Mouse (Mus musculus): ENCODE measurements around the gene Pex16. TPM values are rescaled to one million over a fixed set of nuclear protein-coding genes. Genes with fewer than 3 reads are reported as not detected.

Gene Pex16
- total and polyA plus RNA-seq, 3 experiments: 41.9 to 52.5 TPM; not detected in 1

DNA sequence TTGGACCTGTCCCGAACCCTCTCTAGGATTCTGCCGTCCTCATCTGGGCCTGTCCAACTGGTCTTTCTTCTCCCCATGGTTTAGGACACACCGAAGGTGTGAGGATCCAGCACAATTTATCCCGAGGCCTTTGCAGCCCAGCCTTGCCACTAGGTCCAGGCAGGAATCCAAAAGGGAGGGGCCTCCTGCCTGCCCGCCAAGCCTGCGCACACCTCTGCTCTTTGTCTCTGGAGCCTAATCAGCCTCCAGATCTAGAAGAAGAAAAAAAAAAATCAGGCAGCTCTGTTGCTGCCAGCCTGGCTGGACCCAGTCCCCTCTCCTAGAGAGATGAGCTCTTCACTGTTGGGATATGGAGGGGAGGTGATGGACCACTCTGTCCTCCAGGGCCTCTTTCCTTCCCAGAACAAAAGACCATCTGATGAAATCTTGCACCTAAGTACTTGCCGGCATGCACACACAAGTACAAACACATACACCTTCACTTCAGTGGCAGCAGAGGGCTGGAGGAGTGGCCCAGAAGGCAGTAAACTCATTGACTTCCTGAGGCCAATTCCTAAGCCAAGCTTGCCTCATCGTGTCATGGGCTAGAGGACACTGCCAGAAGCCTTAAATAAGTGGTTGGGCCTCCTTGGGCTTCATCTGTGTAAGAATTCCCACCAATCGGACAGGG lies 1.6 kb upstream of the Pex16 start:
- TF ChIP-seq NRF1 (IDR thresholded peaks at IDR 0.05; ENCODE audit: insufficient read depth, low read depth, low read length, poor library complexity, severe bottlenecking) (peak; percentile 35; the same call in 1 of the 2 replicates), ZNF384 (IDR thresholded peaks at IDR 0.05; ENCODE audit: low read depth, low read length) (peak; percentile 70), NELFE (IDR thresholded peaks at IDR 0.05; ENCODE audit: low read depth, low read length) (no peak)
- H3K27ac ChIP-seq (ENCODE audit: control insufficient read depth, low read depth, low read length): no peak overlapping the region
- no peak overlapping the region for H3K9ac ChIP-seq (ENCODE audit: control insufficient read depth, low read depth, low read length, poor library complexity, severe bottlenecking)
- H3K4me3 ChIP-seq (ENCODE audit: control insufficient read depth in 1 of 2, insufficient read depth in 1 of 2, low read depth in 2 of 2, low read length in 2 of 2): no peak overlapping the region
- no peaks in the 10 kb centered on the region for H3K27me3 ChIP-seq (ENCODE audit: control insufficient read depth in 1 of 2, insufficient read depth in 2 of 2, low read length in 2 of 2)
- H3K36me3 ChIP-seq (ENCODE audit: control insufficient read depth in 1 of 2, insufficient read depth in 2 of 2, low read length in 2 of 2): no peaks in the 10 kb centered on the region
- H3K9me3 ChIP-seq (replicated peaks; ENCODE audit: insufficient read depth, low read length): no peaks in the 10 kb centered on the region
- H3K79me2 ChIP-seq (ENCODE audit: control insufficient read depth, insufficient read depth, low read length, poor library complexity): peaks cover 5% of the 10 kb centered on the region
- H3K4me1 ChIP-seq (ENCODE audit: control insufficient read depth in 1 of 2, insufficient read depth in 2 of 2, low read length in 2 of 2): peaks cover 0 to 12% of the 10 kb centered on the region in 2 experiments; a peak in 2 of 4 replicates
- DNase-seq (ENCODE audit: low read depth, low spot score): no peak

DNA sequence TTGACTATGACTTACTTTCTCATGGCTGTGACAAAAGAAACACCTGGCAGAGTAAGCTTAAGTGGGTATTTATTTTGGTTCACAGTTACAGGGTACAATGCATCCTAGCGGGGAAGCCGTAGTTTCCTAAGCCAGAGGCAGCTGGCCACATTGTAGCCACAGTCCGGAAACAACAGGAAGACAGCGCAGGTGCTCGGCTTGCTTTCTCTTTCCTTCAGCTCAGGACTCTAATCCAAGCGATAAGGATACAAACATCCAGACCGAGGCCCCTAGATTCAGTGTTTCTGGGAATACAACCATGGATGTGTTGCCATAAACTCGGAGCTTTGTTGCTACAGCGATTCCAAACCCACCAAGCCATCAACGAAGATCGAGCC lies 1.1 kb upstream of the Pex16 start:
- Histone ChIP-seq H3K9me3 (replicated peaks; ENCODE audit: insufficient read depth, low read length) (no peaks in the 10 kb centered on the region), H3K27me3 (ENCODE audit: control insufficient read depth in 1 of 2, insufficient read depth in 2 of 2, low read length in 2 of 2) (no peaks in the 10 kb centered on the region), H3K36me3 (ENCODE audit: control insufficient read depth in 1 of 2, insufficient read depth in 2 of 2, low read length in 2 of 2) (no peaks in the 10 kb centered on the region), H3K4me3 (ENCODE audit: control insufficient read depth in 1 of 2, insufficient read depth in 1 of 2, low read depth in 2 of 2, low read length in 2 of 2) (no peak overlapping the region), H3K4me1 (ENCODE audit: control insufficient read depth in 1 of 2, insufficient read depth in 2 of 2, low read length in 2 of 2) (peaks cover 0 to 12% of the 10 kb centered on the region in 2 experiments; a peak in 2 of 4 replicates), H3K27ac (ENCODE audit: control insufficient read depth, low read depth, low read length) (no peak overlapping the region), H3K9ac (ENCODE audit: control insufficient read depth, low read depth, low read length, poor library complexity, severe bottlenecking) (no peak overlapping the region), H3K79me2 (ENCODE audit: control insufficient read depth, insufficient read depth, low read length, poor library complexity) (peaks cover 5% of the 10 kb centered on the region)
- TF ChIP-seq ZC3H11A (IDR thresholded peaks at IDR 0.05; ENCODE audit: low read depth, low read length): no peak
- no peak for TF ChIP-seq EP300 (IDR thresholded peaks at IDR 0.05; ENCODE audit: low read depth in 1 of 2, low read length in 2 of 2)
- no peak for TF ChIP-seq MEF2A (IDR thresholded peaks at IDR 0.05; ENCODE audit: extremely low read depth, insufficient replicate concordance, low read depth, low read length, poor library complexity, severe bottlenecking)
- TF ChIP-seq USF1 (IDR thresholded peaks at IDR 0.05; ENCODE audit: low read depth, low read length): no peak
- no peak for TF ChIP-seq NRF1 (IDR thresholded peaks at IDR 0.05; ENCODE audit: insufficient read depth, low read depth, low read length, poor library complexity, severe bottlenecking)
- DNase-seq (ENCODE audit: low read depth, low spot score): no peak

DNA sequence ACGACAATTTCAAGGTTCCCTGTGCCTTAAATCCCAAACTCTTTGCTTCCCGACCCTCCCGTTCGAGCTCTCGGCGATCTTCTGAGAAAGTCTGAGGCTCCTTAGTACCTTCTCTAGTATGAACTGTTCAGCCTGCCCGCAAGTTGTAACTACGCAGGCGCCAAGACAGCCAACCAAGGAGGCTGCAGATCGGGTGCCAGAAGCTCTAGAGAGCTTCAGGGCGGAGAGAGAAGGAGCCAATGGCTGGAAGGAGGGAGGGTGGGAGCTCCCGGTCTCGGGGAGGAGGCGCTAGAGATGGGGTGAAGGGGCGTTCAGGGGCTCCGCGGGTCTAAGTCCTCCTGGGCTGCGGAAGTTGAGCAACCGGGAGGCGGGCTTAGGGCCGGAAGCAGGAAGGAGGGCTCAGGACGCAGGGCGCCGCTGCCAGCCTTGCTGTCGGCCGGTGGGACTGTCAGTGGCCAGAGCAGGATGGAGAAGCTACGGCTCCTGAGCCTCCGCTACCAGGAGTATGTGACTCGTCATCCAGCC lies 685 bp downstream of the Pex16 start:
- H3K79me2 ChIP-seq (ENCODE audit: control insufficient read depth, insufficient read depth, low read length, poor library complexity): peaks cover 5% of the 10 kb centered on the region
- peak; percentile 60; the same call in 1 of the 2 replicates for TF ChIP-seq CHD2 (IDR thresholded peaks at IDR 0.05; ENCODE audit: low read length)
- no peak for TF ChIP-seq RAD21 (IDR thresholded peaks at IDR 0.05; ENCODE audit: low read depth, low read length)
- TF ChIP-seq USF1 (IDR thresholded peaks at IDR 0.05; ENCODE audit: low read depth, low read length): no peak
- no peak for TF ChIP-seq USF2 (IDR thresholded peaks at IDR 0.05; ENCODE audit: borderline replicate concordance in 1 of 2, insufficient read depth in 1 of 2, low read depth in 1 of 2, low read length in 2 of 2)
- TF ChIP-seq ELF1 (IDR thresholded peaks at IDR 0.05; ENCODE audit: low read depth, low read length): peak; percentile 97
- peak; percentile 79 for TF ChIP-seq NELFE (IDR thresholded peaks at IDR 0.05; ENCODE audit: low read depth, low read length)
- TF ChIP-seq ZKSCAN1 (IDR thresholded peaks at IDR 0.05; ENCODE audit: low read depth, low read length): no peak
- TF ChIP-seq MAZ (IDR thresholded peaks at IDR 0.05; ENCODE audit: low read depth, low read length): peak; percentile 91
- no peak for TF ChIP-seq BHLHE40 (IDR thresholded peaks at IDR 0.05; ENCODE audit: borderline replicate concordance, low read depth, low read length)
- TF ChIP-seq GABPA (IDR thresholded peaks at IDR 0.05; ENCODE audit: low read depth, low read length): no peak
- TF ChIP-seq POLR2A (IDR thresholded peaks at IDR 0.05; ENCODE audit: control insufficient read depth in 1 of 2, insufficient read depth in 1 of 2, low read depth in 1 of 2, low read length in 2 of 2, poor library complexity in 1 of 2): peak; percentile 82 to 90; a peak in 3 of 4 replicates
- no peak for TF ChIP-seq MAFK (IDR thresholded peaks at IDR 0.05; ENCODE audit: borderline replicate concordance, low read depth, low read length)
- TF ChIP-seq MXI1 (IDR thresholded peaks at IDR 0.05; ENCODE audit: low read depth, low read length): peak; percentile 81
- TF ChIP-seq ETS1 (IDR thresholded peaks at IDR 0.05; ENCODE audit: low read depth, low read length): peak; percentile 39; the same call in 1 of the 2 replicates
- TF ChIP-seq MEF2A (IDR thresholded peaks at IDR 0.05; ENCODE audit: extremely low read depth, insufficient replicate concordance, low read depth, low read length, poor library complexity, severe bottlenecking): no peak
- TF ChIP-seq ZC3H11A (IDR thresholded peaks at IDR 0.05; ENCODE audit: low read depth, low read length): no peak
- TF ChIP-seq ZNF384 (IDR thresholded peaks at IDR 0.05; ENCODE audit: low read depth, low read length): no peak
- TF ChIP-seq ZMIZ1 (IDR thresholded peaks at IDR 0.05; ENCODE audit: low read depth, low read length): no peak
- TF ChIP-seq MAX (IDR thresholded peaks at IDR 0.05; ENCODE audit: low read length): no peak
- peak; percentile 99 for TF ChIP-seq SIN3A (IDR thresholded peaks at IDR 0.05; ENCODE audit: low read length)

More for the DNA sequence above, 685 bp downstream of the Pex16 start:
- Histone ChIP-seq H3K36me3 (ENCODE audit: control insufficient read depth in 1 of 2, insufficient read depth in 2 of 2, low read length in 2 of 2) (no peaks in the 10 kb centered on the region), H3K4me3 (ENCODE audit: control insufficient read depth in 1 of 2, insufficient read depth in 1 of 2, low read depth in 2 of 2, low read length in 2 of 2) (peak overlapping the region; percentile 72 to 84), H3K4me1 (ENCODE audit: control insufficient read depth in 1 of 2, insufficient read depth in 2 of 2, low read length in 2 of 2) (peaks cover 0 to 12% of the 10 kb centered on the region in 2 experiments; a peak in 2 of 4 replicates), H3K9me3 (replicated peaks; ENCODE audit: insufficient read depth, low read length) (no peaks in the 10 kb centered on the region), H3K27me3 (ENCODE audit: control insufficient read depth in 1 of 2, insufficient read depth in 2 of 2, low read length in 2 of 2) (no peaks in the 10 kb centered on the region), H3K9ac (ENCODE audit: control insufficient read depth, low read depth, low read length, poor library complexity, severe bottlenecking) (peak overlapping the region; percentile 81), H3K27ac (ENCODE audit: control insufficient read depth, low read depth, low read length) (peak overlapping the region; percentile 68)
- peak; percentile 99 for DNase-seq (ENCODE audit: low read depth, low spot score)

Data from MEL (cell line).